Mouse (Mus musculus) heart, postnatal 25 days (tissue): ENCODE measurements around the gene Tmbim1. TPM values are rescaled to one million over a fixed set of nuclear protein-coding genes. Genes with fewer than 3 reads are reported as not detected.

Experiments used
- DNase-seq: peaks from one replicate; pipeline ENCODE4 v3.0.0; 2022; ENCODE audit warnings: low spot score
- intact Hi-C: fragments of 180-260 bp; cut with DNase I; formaldehyde crosslinking; loops from one replicate; pipeline ENCODE4 v1.15.1; 2025
- total RNA-seq, 2 experiments: library from RNA; stranded (reverse); gene quantifications; 2 replicates each; pipeline ENCODE4 v1.2.3; 2021

The Tmbim1 gene
- total RNA-seq, 2 experiments from 2014 or later = 38.4 to 41.5 TPM

- peak; percentile 43 for DNase-seq
- intact Hi-C loops = no loop called here
Measured at GRCm38 (mm10) chr1:74248799-74249198, 56.6 kb downstream of the Tmbim1 start.

DNA sequence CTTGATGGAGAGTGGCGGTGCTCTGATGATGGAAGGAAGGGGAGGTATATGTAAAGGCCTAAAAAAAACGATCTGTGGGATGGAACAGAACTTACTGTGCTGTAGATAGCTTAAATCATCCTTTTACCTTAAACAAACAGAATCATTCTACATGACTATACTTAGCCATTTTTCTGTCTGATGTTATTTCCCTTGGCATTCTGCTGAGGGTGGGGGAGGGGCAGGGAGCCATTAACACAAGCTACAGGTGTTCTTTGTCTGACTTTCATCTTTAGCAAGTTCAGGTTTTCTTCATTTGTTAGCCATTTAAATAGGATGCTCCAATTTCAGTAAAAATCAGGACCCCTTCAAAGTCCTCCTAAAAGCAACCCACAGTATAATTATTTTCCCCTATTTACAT is 59.9 kb downstream of the Tmbim1 start:
- intact Hi-C loops = no loop called here

DNA sequence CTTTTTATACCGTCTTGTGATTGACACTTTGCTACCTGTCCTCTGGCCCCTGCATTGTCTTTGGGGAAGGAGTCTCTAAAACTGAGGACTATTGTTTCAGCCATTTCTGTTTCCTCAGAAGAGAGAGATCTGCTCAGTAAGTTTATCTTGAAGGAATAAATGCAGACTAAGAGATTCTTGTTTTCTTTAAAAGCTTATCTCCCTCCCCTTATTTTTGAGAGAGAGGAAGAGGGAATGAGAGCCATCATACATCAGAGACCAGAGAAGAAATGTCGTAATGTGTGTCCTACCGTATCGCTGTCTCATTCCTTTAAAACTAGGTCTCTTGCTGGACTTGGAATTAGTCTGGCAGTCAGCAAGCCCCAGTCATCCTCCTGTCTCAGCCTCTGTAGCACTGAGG is 64.6 kb downstream of the Tmbim1 start:
- intact Hi-C loops = no loop called here
- DNase-seq = no peak

More for the DNA sequence above, 59.9 kb downstream of the Tmbim1 start:
- no peak for DNase-seq

- DNase-seq = no peak
- intact Hi-C loops = no loop called here
Measured at GRCm38 (mm10) chr1:74240311-74240710, 65.1 kb downstream of the Tmbim1 start.

DNA sequence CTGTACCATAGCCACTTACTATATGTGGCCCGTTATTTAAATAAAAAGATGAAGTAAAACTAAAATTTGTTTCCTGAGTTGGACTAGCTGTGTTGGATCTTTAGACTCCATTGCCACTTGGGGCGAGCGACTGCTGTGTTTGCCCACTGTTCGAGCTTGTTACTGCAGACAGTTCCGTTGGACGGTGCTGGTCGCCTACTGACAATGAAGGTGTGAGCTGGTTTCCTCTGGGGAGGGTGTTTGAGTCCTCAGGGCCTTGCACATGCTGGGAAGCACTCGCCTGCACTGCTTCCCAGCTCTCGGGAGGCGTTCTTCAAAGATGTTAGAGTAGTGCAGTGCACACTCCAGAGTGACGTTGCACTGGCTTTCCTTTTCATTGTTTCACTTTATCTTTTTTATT is 65.8 kb downstream of the Tmbim1 start:
- no peak for DNase-seq
- intact Hi-C loops = loop anchor here (5.0 kb wide), 1 partner anchor 43 kb away; the partner anchor contains the start of genes Aamp and Pnkd

GRCm38 (mm10) chr1:74239162-74239561 is 66.3 kb downstream of the Tmbim1 start:
- DNase-seq = no peak
- intact Hi-C loops = loop anchor here (5.0 kb wide), 1 partner anchor 43 kb away; the partner anchor contains the start of genes Aamp and Pnkd

Other genes with a start within 250 kb of the Tmbim1 start
- gene Tns1, start 181.2 kb downstream of the Tmbim1 start, total RNA-seq = 100 to 1,000 TPM; 679 to 701 TPM
- gene Rufy4, start 180.1 kb downstream of the Tmbim1 start, total RNA-seq = 1 to 10 TPM; 1.1 to 1.5 TPM
- under 1 TPM; 0.10 to 0.11 TPM for gene Cxcr2, start 151.6 kb downstream of the Tmbim1 start, total RNA-seq
- gene Cxcr1, start 111.0 kb downstream of the Tmbim1 start, total RNA-seq = not detected
- gene Arpc2, start 69.5 kb downstream of the Tmbim1 start, total RNA-seq = 100 to 1,000 TPM; 134 to 140 TPM
- not detected for gene Gpbar1, start 27.1 kb downstream of the Tmbim1 start, total RNA-seq
- 10 to 100 TPM; 87.5 to 94.8 TPM for gene Aamp, start 20.9 kb downstream of the Tmbim1 start, total RNA-seq
- gene Pnkd, start 20.7 kb downstream of the Tmbim1 start, total RNA-seq = 100 to 1,000 TPM; 160 to 161 TPM
- gene Catip, start 56.5 kb upstream of the Tmbim1 start, total RNA-seq = under 1 TPM; 0.18 to 0.28 TPM
- gene Slc11a1, start 69.6 kb upstream of the Tmbim1 start, total RNA-seq = 1 to 10 TPM; 2.5 to 3.2 TPM
- 100 to 1,000 TPM; 123 to 139 TPM for gene Ctdsp1, start 85.9 kb upstream of the Tmbim1 start, total RNA-seq
- gene Vil1, start 103.8 kb upstream of the Tmbim1 start, total RNA-seq = 1 to 10 TPM in 1 of 2 experiments, under 1 TPM in 1; 0.57 to 1.0 TPM
- 10 to 100 TPM; 12.5 to 14.7 TPM for gene Cnot9, start 200.4 kb upstream of the Tmbim1 start, total RNA-seq
- gene Plcd4, start 237.3 kb upstream of the Tmbim1 start, total RNA-seq = not detected
- 1 to 10 TPM; 7.5 to 9.0 TPM for gene Usp37, start 238.7 kb upstream of the Tmbim1 start, total RNA-seq